Comparison of ENCODE assay signal across 8 mouse cellular contexts in genomic region chr17:46554646-46554976, GRCm38 (mm10). TPM values are rescaled to one million over a fixed set of nuclear protein-coding genes. Genes with fewer than 3 reads are reported as not detected.
DNase-seq lines count a peak whose midpoint lies in the region; ATAC-seq and TF ChIP-seq lines count a peak whose summit lies in the region.

No protein-coding gene starts in this region.

- no peak for ATAC-seq in heart, embryonic 16.5 days (replicated peaks; ENCODE audit: extremely low read depth, insufficient read depth, low FRiP score)
- no peak for ATAC-seq in midbrain, embryonic 16.5 days
- ATAC-seq in granulocyte monocyte progenitor cell, adult 5-6 weeks (replicated peaks; ENCODE audit: poor library complexity, severe bottlenecking): no peak

- peaks cover 30% of the 10 kb centered on the region for H3K4me1 ChIP-seq in heart, embryonic 16.5 days (ENCODE audit: control insufficient read depth, insufficient read depth, low read length)
- H3K4me1 ChIP-seq in midbrain, embryonic 16.5 days (ENCODE audit: control insufficient read depth, insufficient read depth, low read length): peaks cover 36% of the 10 kb centered on the region

- WGBS in heart, embryonic 16.5 days: 2% methylated on average over 11 of the region's 11 CpGs
- WGBS in midbrain, embryonic 16.5 days: 2% methylated on average over 11 of the region's 11 CpGs

- DNase-seq in layer of hippocampus, adult 2 months (ENCODE audit: low spot score in 2 of 2): no peak
- DNase-seq in layer of hippocampus, adult 11-12 months (ENCODE audit: low spot score): no peak
- DNase-seq in brain, adult 2 months (ENCODE audit: low read depth, low spot score): peak; percentile 77
- DNase-seq in kidney, postnatal 25 days: peak; percentile 28 to 59
- DNase-seq in thymus, adult 18-20 months: no peak

- H3K27me3 ChIP-seq in heart, embryonic 16.5 days (ENCODE audit: control insufficient read depth, insufficient read depth, low read length): no peaks in the 10 kb centered on the region
- H3K27me3 ChIP-seq in midbrain, embryonic 16.5 days (ENCODE audit: control insufficient read depth, insufficient read depth, low read depth, low read length): no peaks in the 10 kb centered on the region

- no peak for TF ChIP-seq CTCF in layer of hippocampus, adult 2 months (conservative IDR thresholded peaks at IDR 0.05)

- peaks cover 24% of the 10 kb centered on the region for H3K36me3 ChIP-seq in heart, embryonic 16.5 days (ENCODE audit: control insufficient read depth, insufficient read depth)
- peaks cover 18% of the 10 kb centered on the region for H3K36me3 ChIP-seq in midbrain, embryonic 16.5 days (ENCODE audit: control insufficient read depth, insufficient read depth, low read length)

- peak overlapping the region; percentile 96 for H3K27ac ChIP-seq in layer of hippocampus, adult 2 months
- peak overlapping the region; percentile 97 for H3K27ac ChIP-seq in heart, embryonic 16.5 days (ENCODE audit: low read length)
- peak overlapping the region; percentile 96 for H3K27ac ChIP-seq in midbrain, embryonic 16.5 days (ENCODE audit: low read length)

- H3K9me3 ChIP-seq in heart, embryonic 16.5 days (replicated peaks; ENCODE audit: control insufficient read depth, low read length): no peaks in the 10 kb centered on the region
- H3K9me3 ChIP-seq in midbrain, embryonic 16.5 days (replicated peaks; ENCODE audit: control insufficient read depth, low read length, poor library complexity, severe bottlenecking): no peaks in the 10 kb centered on the region

- H3K4me2 ChIP-seq in heart, embryonic 16.5 days (ENCODE audit: low read depth, low read length): peak overlapping the region; percentile 78
- H3K4me2 ChIP-seq in midbrain, embryonic 16.5 days (ENCODE audit: low read length): peak overlapping the region; percentile 96

- peak overlapping the region; percentile 100 for H3K9ac ChIP-seq in heart, embryonic 16.5 days (ENCODE audit: low read length)
- H3K9ac ChIP-seq in midbrain, embryonic 16.5 days (ENCODE audit: low read depth, low read length): peak overlapping the region; percentile 99

- peak overlapping the region; percentile 90 for H3K4me3 ChIP-seq in layer of hippocampus, adult 2 months
- peak overlapping the region; percentile 96 for H3K4me3 ChIP-seq in heart, embryonic 16.5 days (ENCODE audit: low read length)
- peak overlapping the region; percentile 99 for H3K4me3 ChIP-seq in midbrain, embryonic 16.5 days (ENCODE audit: low read depth, low read length)

RNA-seq across cellular contexts. Expression of gene Srf, which starts 1.4 kb away (rescaled TPM):
- 10 to 100 TPM; 75.7 to 90.9 TPM for total RNA-seq in layer of hippocampus, adult 2 months (2021)
- polyA plus RNA-seq in heart, embryonic 16.5 days (2015; fragmentation: Nextera tagmentation; extraction: Ambion mirVana): 11.0 and 12.4 TPM in 2 replicates
- polyA plus RNA-seq in midbrain, embryonic 16.5 days (2015; fragmentation: Nextera tagmentation; extraction: Ambion mirVana): 3.0 and 3.2 TPM in 2 replicates
- total RNA-seq in granulocyte monocyte progenitor cell, adult 5-6 weeks (2014; fragmentation: Nextera tagmentation): 27.4 and 42.7 TPM in 2 replicates
- 29.6 and 47.7 TPM in 2 replicates for total RNA-seq in granulocyte monocyte progenitor cell, adult 5-6 weeks (2017)

RNA-seq across cellular contexts. Expression of gene Cul9, which starts 8.4 kb away (rescaled TPM):
- total RNA-seq in layer of hippocampus, adult 2 months (2021): 10 to 100 TPM; 66.1 to 68.4 TPM
- polyA plus RNA-seq in heart, embryonic 16.5 days (2015; fragmentation: Nextera tagmentation; extraction: Ambion mirVana): 5.6 and 6.4 TPM in 2 replicates
- 26.8 and 28.0 TPM in 2 replicates for polyA plus RNA-seq in midbrain, embryonic 16.5 days (2015; fragmentation: Nextera tagmentation; extraction: Ambion mirVana)
- 14.2 and 34.8 TPM in 2 replicates for total RNA-seq in granulocyte monocyte progenitor cell, adult 5-6 weeks (2014; fragmentation: Nextera tagmentation)
- 7.5 and 8.9 TPM in 2 replicates for total RNA-seq in granulocyte monocyte progenitor cell, adult 5-6 weeks (2017)

RNA-seq across cellular contexts. Expression of gene Dnph1, which starts 58.1 kb away (rescaled TPM):
- 1 to 10 TPM; 4.8 to 6.2 TPM for total RNA-seq in layer of hippocampus, adult 2 months (2021)
- 28.0 and 29.6 TPM in 2 replicates for polyA plus RNA-seq in heart, embryonic 16.5 days (2015; fragmentation: Nextera tagmentation; extraction: Ambion mirVana)
- polyA plus RNA-seq in midbrain, embryonic 16.5 days (2015; fragmentation: Nextera tagmentation; extraction: Ambion mirVana): 11.1 and 11.5 TPM in 2 replicates
- total RNA-seq in granulocyte monocyte progenitor cell, adult 5-6 weeks (2014; fragmentation: Nextera tagmentation): 33.1 and 50.1 TPM in 2 replicates
- total RNA-seq in granulocyte monocyte progenitor cell, adult 5-6 weeks (2017): 18.8 and 25.8 TPM in 2 replicates

Comparison
In these comparisons a context has a peak if more than half of its experiments do, and no peak if none do; other contexts are left out.
1. DNase-seq: peak in brain, adult 2 months (single experiment) and kidney, postnatal 25 days (2 of 2); none in layer of hippocampus, adult 2 months (0 of 2), layer of hippocampus, adult 11-12 months (single experiment) and thymus, adult 18-20 months (0 of 2).
2. Peak in every context shown above with its lines, with median percentiles within 50 percentile points of each other: H3K27ac ChIP-seq and H3K4me3 ChIP-seq.